Mouse (Mus musculus) A20 (cell line): ENCODE data around the gene Sgk1.

Experiments used
- DNase-seq: peaks from one replicate; pipeline ENCODE4 v3.0.0-alpha.2; 2011; ENCODE audit warnings: low read depth, low spot score

The Sgk1 gene

GRCm38 (mm10) chr10:21916301-21917071 lies 34.5 kb downstream of the Sgk1 start:
- no peak for DNase-seq

GRCm38 (mm10) chr10:21918016-21918749 lies 36.2 kb downstream of the Sgk1 start:
- DNase-seq, result no peak

- no peak for DNase-seq
These were observed 36.8 kb downstream of the Sgk1 start for GRCm38 (mm10) chr10:21918750-21919145.

GRCm38 (mm10) chr10:21920611-21921010 lies 38.6 kb downstream of the Sgk1 start:
- no peak for DNase-seq

- DNase-seq, result no peak
These were observed 40.8 kb downstream of the Sgk1 start for GRCm38 (mm10) chr10:21922716-21923350.

- DNase-seq, result no peak
These were observed 41.5 kb downstream of the Sgk1 start for GRCm38 (mm10) chr10:21923495-21923952.

- no peak for DNase-seq
These were observed 42.2 kb downstream of the Sgk1 start for GRCm38 (mm10) chr10:21924051-21924720.

GRCm38 (mm10) chr10:21926941-21927340 lies 45.0 kb downstream of the Sgk1 start:
- DNase-seq, result no peak

- no peak for DNase-seq
These were observed 48.9 kb downstream of the Sgk1 start for GRCm38 (mm10) chr10:21930781-21931380.

- no peak for DNase-seq
These were observed 50.8 kb downstream of the Sgk1 start for GRCm38 (mm10) chr10:21932791-21933190.

GRCm38 (mm10) chr10:21934826-21935225 lies 52.8 kb downstream of the Sgk1 start:
- DNase-seq, result no peak

GRCm38 (mm10) chr10:21936513-21937221 lies 54.7 kb downstream of the Sgk1 start:
- DNase-seq, result no peak

GRCm38 (mm10) chr10:21937222-21937605 lies 55.2 kb downstream of the Sgk1 start:
- DNase-seq, result no peak

GRCm38 (mm10) chr10:21938166-21938565 lies 56.2 kb downstream of the Sgk1 start:
- no peak for DNase-seq

- no peak for DNase-seq
These were observed 59.3 kb downstream of the Sgk1 start for GRCm38 (mm10) chr10:21941235-21941634.

- no peak for DNase-seq
These were observed 61.2 kb downstream of the Sgk1 start for GRCm38 (mm10) chr10:21943145-21943700.

GRCm38 (mm10) chr10:21945195-21945594 lies 63.2 kb downstream of the Sgk1 start:
- no peak for DNase-seq

GRCm38 (mm10) chr10:21946751-21947351 lies 64.9 kb downstream of the Sgk1 start:
- DNase-seq, result peak; percentile 80

- no peak for DNase-seq
These were observed 70.5 kb downstream of the Sgk1 start for GRCm38 (mm10) chr10:21952520-21952919.

GRCm38 (mm10) chr10:21961111-21961510 lies 79.1 kb downstream of the Sgk1 start:
- no peak for DNase-seq
